Mouse (Mus musculus) yolk sac, embryonic 10.5 days (tissue): ENCODE measurements around the gene Man1a2.

Experiments
- DNase-seq: peaks from one replicate; pipeline ENCODE4 v3.0.0-alpha.2; 2017; ENCODE audit warnings: low spot score

The Man1a2 gene

DNA sequence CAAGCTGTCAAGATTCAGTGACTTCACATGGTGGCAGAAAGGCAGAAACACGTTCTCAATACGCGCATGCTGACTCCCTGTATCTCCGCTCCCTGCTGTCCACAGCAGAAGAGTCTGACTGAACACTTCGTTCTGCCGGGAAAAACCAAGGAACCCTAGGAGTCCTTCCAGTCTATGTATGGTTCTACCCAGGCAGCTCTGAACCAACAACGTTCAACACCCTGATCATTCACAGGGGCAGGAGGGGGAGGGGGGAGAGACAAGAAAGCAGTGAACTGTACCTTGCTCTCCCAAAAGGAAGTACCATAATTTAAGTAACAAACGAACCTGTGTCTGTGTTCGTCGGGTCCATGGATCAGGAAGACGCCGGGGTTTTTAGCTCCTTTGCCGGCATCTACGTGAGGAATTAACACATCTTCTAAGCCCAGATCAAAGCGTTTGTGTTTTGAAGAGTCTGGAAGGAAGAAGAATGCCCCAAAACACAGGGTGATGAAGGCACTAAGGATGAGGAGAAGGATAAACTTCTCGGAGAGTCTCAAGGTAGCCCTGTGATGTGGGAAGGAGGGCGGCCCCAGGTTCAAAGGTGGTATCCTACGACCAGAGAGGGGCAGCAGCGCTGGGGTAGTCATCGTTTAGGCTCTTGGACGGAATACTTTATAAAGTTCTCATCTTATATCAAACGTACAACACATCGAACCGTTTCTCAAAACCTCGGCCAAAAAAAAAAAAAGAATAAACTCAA lies 898 bp downstream of the Man1a2 start:
- DNase-seq = peak; percentile 50

GRCm38 (mm10) chr3:100682841-100683240 lies 2.5 kb downstream of the Man1a2 start:
- no peak for DNase-seq

DNA sequence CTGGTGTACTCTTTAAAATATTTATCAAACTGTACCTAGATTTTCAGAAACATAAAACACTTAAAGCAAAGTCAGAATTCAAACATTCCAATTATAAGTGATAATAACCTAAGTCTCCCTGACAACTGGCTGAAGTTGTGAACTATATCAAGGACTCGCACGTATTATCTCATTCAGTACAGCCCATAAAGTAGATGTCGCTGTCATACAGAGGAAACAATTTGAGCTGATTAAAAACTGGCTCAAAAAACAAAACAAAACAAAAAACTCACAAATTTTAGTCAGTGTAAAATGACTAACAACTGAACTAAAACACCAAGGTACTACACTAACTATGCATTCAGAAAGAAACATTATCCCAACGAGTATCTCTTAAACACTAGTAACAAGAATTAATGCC lies 3.0 kb downstream of the Man1a2 start:
- no peak for DNase-seq

DNA sequence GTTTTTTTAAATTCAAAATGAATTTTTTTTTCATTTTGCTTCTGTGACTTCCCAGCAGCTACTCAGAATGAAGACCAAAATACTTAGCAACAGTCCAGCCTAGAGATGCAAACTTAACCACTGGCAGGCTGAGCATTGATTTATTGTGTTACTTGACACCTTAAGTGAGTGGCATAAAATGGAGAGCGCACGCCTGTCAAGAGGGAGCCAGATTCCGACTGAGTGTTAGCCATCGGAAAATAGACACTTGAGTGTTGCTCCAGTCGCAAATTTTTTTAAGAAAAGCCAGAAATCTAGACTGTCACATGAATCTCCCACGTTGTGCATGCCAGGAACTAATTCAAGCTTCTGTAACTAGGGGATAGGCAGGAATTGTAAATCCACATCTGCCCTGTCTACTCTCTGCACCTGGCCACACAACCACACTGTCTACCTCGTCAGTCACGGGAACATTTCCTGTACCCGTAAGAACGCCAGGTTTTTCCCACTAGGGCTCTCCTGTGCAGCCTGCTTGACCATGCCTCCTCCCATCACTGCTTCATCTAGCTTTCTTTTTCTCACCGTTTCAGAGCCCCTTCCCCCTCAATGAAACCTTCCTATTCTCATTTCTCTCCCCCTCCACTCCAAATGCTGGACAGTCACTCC lies 3.7 kb downstream of the Man1a2 start:
- no peak for DNase-seq

GRCm38 (mm10) chr3:100680226-100680625 lies 5.1 kb downstream of the Man1a2 start:
- no peak for DNase-seq

- DNase-seq = no peak
These were observed 6.2 kb downstream of the Man1a2 start for GRCm38 (mm10) chr3:100678951-100679570.

GRCm38 (mm10) chr3:100675146-100675545 lies 10.2 kb downstream of the Man1a2 start:
- DNase-seq = no peak

DNA sequence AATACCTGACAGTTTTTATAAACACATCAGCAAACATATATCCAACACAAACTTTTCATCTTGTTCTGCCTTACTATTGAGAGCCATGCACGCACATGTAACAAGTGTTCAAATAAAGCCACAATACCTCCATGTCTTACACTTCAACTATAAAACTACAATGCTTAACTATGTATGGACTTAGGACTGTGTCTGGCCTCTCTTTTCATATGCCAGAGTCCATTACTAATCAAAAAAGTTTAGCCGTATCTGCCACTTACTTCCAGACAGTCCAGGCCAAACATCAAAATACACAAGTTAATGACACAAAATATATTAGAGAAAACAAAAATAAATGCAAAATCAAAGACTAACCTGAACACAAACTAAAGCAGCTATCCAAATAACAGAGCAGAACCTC lies 14.9 kb downstream of the Man1a2 start:
- no peak for DNase-seq

DNA sequence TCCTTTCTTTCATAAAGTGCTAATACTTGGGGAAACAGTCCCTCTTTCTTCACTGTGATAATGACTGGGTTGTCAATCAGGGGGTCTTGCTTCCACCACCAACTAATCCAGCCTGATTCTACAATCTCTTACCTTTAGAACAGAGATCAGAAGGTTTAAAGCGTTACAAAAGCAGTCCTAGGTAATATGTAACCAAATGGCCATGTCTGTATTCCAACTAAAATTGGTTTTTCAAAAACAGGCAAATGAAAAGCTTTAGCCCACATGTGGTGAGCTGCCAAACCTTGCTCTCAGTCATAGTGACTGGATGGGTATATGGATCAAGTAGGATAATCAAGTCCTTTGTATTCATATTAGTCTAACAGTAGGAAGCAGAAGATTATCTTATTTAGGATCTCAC lies 32.0 kb downstream of the Man1a2 start:
- DNase-seq = no peak

- no peak for DNase-seq
These were observed 43.7 kb downstream of the Man1a2 start for GRCm38 (mm10) chr3:100641581-100641980.

GRCm38 (mm10) chr3:100636255-100636654 lies 49.0 kb downstream of the Man1a2 start:
- no peak for DNase-seq

DNA sequence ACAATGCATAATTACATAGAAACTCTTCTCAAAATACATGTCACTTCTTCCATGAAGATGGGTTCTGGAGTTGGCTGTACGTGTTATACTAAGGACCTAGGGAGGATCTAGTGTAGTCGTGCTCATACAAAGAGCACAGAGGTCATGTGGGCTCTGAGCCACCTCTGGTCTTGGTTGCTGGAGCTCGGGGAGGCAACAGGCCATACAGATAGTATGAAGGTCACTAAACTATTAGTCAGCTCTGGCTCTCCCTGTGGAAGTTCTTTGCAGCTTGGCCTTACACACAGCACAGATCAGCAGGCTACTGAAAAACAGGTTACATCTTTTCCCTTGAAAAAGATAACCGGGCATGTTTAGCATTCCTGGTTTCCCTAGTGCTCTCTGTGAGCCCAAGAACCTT lies 50.5 kb downstream of the Man1a2 start:
- DNase-seq = no peak

- DNase-seq = no peak
These were observed 66.8 kb downstream of the Man1a2 start for GRCm38 (mm10) chr3:100618511-100618910.

DNA sequence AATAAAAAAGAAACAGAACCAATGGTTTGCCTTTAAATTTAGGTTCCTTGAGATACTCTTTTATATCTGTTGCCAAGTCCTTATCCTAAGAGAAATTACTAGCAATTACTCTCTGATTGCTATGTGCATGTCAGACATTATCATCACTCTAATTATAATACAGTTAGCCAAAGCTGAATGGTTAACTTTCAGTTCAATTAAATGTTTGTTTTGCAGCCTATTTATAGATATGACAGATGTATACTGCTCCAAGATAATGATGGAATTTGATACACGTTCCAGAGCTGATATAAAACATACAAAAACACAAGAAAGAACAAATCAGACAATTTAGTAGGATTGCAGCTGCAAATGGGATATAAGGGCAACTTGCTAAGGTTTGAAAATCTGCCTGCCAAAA lies 74.4 kb downstream of the Man1a2 start:
- no peak for DNase-seq

- no peak for DNase-seq
These were observed 80.8 kb downstream of the Man1a2 start for GRCm38 (mm10) chr3:100604539-100604938.

DNA sequence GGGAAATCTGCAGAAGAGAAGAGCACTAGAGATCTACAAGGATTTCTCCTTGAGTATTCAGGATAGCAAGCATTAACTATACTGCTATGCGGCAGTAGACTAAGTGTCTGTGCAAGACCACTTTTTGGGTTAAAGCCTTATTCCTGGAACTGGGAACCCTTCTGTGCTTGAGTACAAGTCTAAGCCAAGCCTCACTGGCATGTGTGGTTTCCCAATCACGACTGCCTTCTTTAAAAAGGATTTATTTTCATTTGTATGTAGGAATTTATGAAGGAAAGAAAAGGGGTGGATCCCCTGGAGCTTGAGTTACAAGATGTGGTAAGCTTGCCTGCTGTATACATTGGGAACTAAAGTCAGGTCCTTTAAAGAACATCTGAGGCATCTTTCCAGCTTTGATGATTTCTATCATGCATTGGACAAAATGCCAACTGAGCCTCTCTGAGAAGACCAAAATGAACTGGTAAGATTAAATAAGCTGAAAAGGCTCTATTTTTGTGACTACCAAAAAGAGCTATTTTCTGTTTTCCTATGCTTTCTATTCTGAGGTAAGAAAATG lies 86.0 kb downstream of the Man1a2 start:
- DNase-seq = no peak

GRCm38 (mm10) chr3:100591053-100591452 lies 94.2 kb downstream of the Man1a2 start:
- no peak for DNase-seq

DNA sequence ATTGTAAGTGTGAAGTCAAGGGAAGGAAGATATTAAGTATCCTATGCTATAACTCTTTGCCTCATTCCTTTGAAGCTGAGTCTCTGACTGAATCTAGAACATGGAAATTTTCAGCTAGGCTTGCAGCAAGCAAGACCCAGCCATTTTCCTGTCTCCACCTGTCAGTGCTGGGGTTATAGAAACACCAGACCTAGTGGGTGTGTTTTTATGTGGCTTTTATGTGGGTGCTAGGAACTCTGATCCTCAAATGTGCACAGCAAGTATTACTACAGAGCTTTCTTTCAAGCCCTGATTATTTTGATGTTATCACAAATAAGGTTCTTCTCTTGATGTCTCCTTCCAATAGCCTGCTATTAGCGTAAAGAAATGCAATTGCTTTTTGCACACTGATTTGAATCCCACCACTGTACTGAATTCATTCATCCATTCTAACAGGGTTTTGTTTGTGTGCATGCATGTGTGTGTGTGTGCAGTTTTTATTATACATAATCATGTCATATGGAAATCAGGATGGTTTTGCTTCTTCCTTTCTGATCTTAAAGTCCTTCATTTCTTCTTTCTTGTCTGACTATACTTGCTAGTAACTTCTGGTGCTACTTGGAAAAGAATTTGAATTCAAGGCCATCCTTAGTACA lies 102.5 kb downstream of the Man1a2 start:
- DNase-seq = no peak

- DNase-seq = no peak
These were observed 112.6 kb downstream of the Man1a2 start for GRCm38 (mm10) chr3:100572571-100573183.

DNA sequence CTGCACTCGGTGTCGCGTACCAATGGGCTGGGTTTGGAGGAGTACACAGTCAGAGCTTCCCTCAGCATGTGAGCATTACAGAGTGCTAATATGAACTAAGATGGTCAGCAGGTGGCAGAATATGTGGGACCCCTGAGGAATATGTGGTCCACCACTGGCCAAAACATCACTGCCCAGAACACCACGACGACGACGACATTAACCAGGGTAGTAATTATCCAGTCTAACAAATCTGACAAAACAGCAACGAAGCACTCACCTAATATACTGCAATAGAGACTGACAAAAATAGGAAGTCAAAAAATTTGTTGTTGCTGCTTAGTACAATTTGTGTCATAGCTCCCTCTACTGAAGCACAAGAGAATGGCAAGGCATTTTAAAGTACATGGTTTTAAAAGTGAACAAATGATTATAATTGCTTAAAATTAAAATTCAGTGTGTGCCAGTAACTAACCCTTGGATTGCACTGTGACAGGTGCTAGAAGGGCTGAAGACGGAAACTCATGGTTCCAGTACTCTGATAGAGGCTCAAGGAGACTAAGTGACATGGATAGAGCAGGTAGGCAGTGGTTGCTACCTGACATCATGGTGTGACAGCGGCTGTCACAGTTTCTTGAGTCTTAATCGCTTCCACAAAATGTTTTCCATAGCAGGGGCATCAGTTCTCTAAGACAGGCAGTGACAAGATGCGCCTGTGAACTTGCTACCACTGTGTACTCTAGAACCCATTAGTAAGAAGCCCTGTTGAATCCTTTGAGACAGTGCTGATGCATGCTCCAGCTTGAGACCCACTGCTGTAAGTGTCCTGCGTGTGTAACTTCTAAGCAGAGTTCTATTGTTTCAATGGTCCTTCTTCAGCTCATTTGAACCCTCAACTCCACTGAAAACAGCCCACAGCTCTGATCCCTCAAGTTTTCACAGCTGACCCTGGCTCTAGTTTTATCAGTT lies 116.6 kb downstream of the Man1a2 start:
- no peak for DNase-seq

DNA sequence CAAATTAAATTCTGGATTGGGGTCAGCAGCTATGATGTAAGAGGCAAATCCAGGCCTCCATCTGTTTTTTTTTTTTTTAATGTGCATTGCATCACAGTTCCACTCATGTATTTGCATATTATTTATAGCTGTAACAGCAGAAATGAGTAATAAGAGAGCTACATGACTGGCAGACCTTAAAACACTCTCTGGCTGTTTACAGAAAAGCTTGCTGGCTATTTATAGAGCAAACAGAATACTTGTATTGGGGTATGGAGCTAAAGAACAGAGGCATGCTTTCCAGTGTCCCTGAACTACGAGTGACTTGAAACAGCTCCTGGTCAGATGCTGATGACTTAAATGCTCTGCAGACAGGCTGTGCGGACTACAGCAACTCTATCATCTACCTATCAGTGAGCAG lies 121.7 kb downstream of the Man1a2 start:
- DNase-seq = no peak
